Mouse (Mus musculus) liver, embryonic 14.5 days (tissue): Measurements from ENCODE around the gene Ggcx.
"Not testable (repeated sequence)": the region's sequence is repeated elsewhere in the genome, so short reads cannot be mapped to it uniquely, and the experiment has no call there.

Experiments
- CTCF ChIP-seq: IDR thresholded peaks from 2 replicates; pipeline ENCODE4 v1.5.1; 2016; ENCODE audit warnings: antibody characterized with exemption, low read depth, control low read depth
- EP300 ChIP-seq: IDR thresholded peaks from 2 replicates; pipeline ENCODE4 v1.6.1; 2016; ENCODE audit warnings: antibody characterized with exemption, low read depth

DNA sequence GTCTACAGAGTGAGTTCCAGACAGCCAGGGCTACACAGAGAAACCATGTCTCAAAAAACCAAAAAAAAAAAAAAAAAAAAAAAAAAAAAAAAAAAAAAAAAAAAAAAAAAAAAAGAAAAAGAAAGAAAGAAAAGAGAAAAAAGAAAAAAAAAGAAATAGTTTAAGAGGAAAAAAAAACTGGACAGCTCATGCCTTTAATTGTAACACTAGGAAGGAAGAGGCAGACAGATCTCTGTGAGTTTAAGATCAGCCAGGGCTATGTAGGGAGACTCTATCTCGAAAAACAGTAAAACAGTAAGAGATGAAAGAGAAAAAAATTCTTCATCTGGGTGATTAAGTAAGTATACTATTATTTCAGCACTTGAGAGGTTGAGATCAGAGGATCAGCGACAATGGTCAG is 37.7 kb downstream of the Ggcx start:
- TF ChIP-seq CTCF, EP300: not testable (repeated sequence)
